Mouse (Mus musculus): ENCODE data around the gene Ttc17.

GRCm38 (mm10) chr2:94316526-94316925 lies 90.0 kb downstream of the Ttc17 start:
- TF ChIP-seq POLR2A (IDR thresholded peaks at IDR 0.05; ENCODE audit: extremely low read depth, insufficient read depth, low read length) (no peak), CTCF (IDR thresholded peaks at IDR 0.05; ENCODE audit: low read depth, low read length) (no peak)
